Mouse (Mus musculus) neural tube, embryonic 15.5 days (tissue): ENCODE results near the gene Tmem132a. TPM values are rescaled to one million over a fixed set of nuclear protein-coding genes. Genes with fewer than 3 reads are reported as not detected.

ENCODE experiments used
- ATAC-seq: fragments of 200-750 bp; cut with Nextera tagmentation; 2 replicates; pipeline ENCODE4 v1.8.0; 2017; ENCODE audit warnings: mild to moderate bottlenecking, moderate TSS enrichment, moderate library complexity; ENCODE audit not compliant: low FRiP score
- H3K27ac ChIP-seq: fragments of 300-500 bp; sonication (generic); replicated peaks from 2 replicates; pipeline ENCODE4 v1.5.1; 2015; ENCODE audit warnings: mild to moderate bottlenecking, inconsistent platforms
- H3K27me3 ChIP-seq: fragments of 300-500 bp; sonication (generic); replicated peaks from 2 replicates; pipeline ENCODE4 v1.6.1; 2015; ENCODE audit warnings: inconsistent platforms
- H3K36me3 ChIP-seq: fragments of 300-500 bp; sonication (generic); 2 replicates; pipeline ENCODE4 v1.6.1; 2015; ENCODE audit warnings: inconsistent platforms
- H3K4me1 ChIP-seq: fragments of 300-500 bp; sonication (generic); 2 replicates; pipeline ENCODE4 v1.6.1; 2015; ENCODE audit warnings: inconsistent platforms
- H3K4me2 ChIP-seq: fragments of 300-500 bp; sonication (generic); 2 replicates; pipeline ENCODE4 v1.6.1; 2015; ENCODE audit warnings: inconsistent platforms, mild to moderate bottlenecking, moderate library complexity
- H3K4me3 ChIP-seq: fragments of 300-500 bp; sonication (generic); replicated peaks from 2 replicates; pipeline ENCODE4 v1.5.1; 2015; ENCODE audit warnings: mild to moderate bottlenecking, inconsistent platforms
- H3K9ac ChIP-seq: fragments of 300-500 bp; sonication (generic); replicated peaks from 2 replicates; pipeline ENCODE4 v1.6.1; 2015; ENCODE audit warnings: mild to moderate bottlenecking, inconsistent platforms
- H3K9me3 ChIP-seq: fragments of 300-500 bp; sonication (generic); replicated peaks from 2 replicates; pipeline ENCODE4 v1.6.1; 2016; ENCODE audit warnings: inconsistent platforms
- WGBS: fragments of 180-500 bp; shearing (Covaris S2); methylation state at CpG from one replicate; pipeline ENCODE4 v1.1.7; 2015; ENCODE audit warnings: mixed read lengths; 5-methylcytosine and 5-hydroxymethylcytosine counted together
- polyA plus RNA-seq: library from polyadenylated mRNA; unstranded; fragments of >200 nt; fragmentation: Nextera tagmentation; extraction: Ambion mirVana; gene quantifications from 2 replicates; pipeline ENCODE4 v1.2.1, GENCODE M21; 2015

The Tmem132a gene
- polyA plus RNA-seq, 1 experiment from 2014 or later: 167 TPM

- H3K4me2 ChIP-seq: no peak overlapping the region
- no peaks in the 10 kb centered on the region for H3K27me3 ChIP-seq
- no peak overlapping the region for H3K4me3 ChIP-seq
- H3K36me3 ChIP-seq: peaks cover 78% of the 10 kb centered on the region
- H3K27ac ChIP-seq: no peak overlapping the region
- H3K9ac ChIP-seq: no peak overlapping the region
- 80% methylated on average over 6 of the region's 6 CpGs for WGBS
- no peaks in the 10 kb centered on the region for H3K9me3 ChIP-seq
- ATAC-seq: no peak
- peaks cover 20% of the 10 kb centered on the region for H3K4me1 ChIP-seq
Observed at GRCm38 (mm10) chr19:10900315-10900714, 30.6 kb upstream of the Tmem132a start.

- no peak overlapping the region for H3K9ac ChIP-seq
- H3K4me3 ChIP-seq: no peak overlapping the region
- H3K4me1 ChIP-seq: peaks cover 24% of the 10 kb centered on the region
- no peaks in the 10 kb centered on the region for H3K27me3 ChIP-seq
- no peak for ATAC-seq
- H3K36me3 ChIP-seq: peaks cover 50% of the 10 kb centered on the region
- 90% methylated on average over 8 of the region's 8 CpGs for WGBS
- no peak overlapping the region; the same call in 1 of the 2 replicates for H3K4me2 ChIP-seq
- H3K9me3 ChIP-seq: no peaks in the 10 kb centered on the region
- H3K27ac ChIP-seq: no peak overlapping the region
Observed at GRCm38 (mm10) chr19:10897491-10897890, 27.8 kb upstream of the Tmem132a start.

GRCm38 (mm10) chr19:10896849-10897248 lies 27.1 kb upstream of the Tmem132a start:
- H3K36me3 ChIP-seq: peaks cover 44% of the 10 kb centered on the region
- H3K4me2 ChIP-seq: peak overlapping the region; percentile 85
- peaks cover 24% of the 10 kb centered on the region for H3K4me1 ChIP-seq
- 85% methylated on average over 7 of the region's 7 CpGs for WGBS
- H3K27me3 ChIP-seq: no peaks in the 10 kb centered on the region
- H3K4me3 ChIP-seq: peak overlapping the region; percentile 85
- no peaks in the 10 kb centered on the region for H3K9me3 ChIP-seq
- peak overlapping the region; percentile 90 for H3K9ac ChIP-seq
- H3K27ac ChIP-seq: no peak overlapping the region
- no peak for ATAC-seq

- 1% methylated on average over 16 of the region's 16 CpGs for WGBS
- Histone ChIP-seq H3K4me1 (peaks cover 24% of the 10 kb centered on the region), H3K27me3 (no peaks in the 10 kb centered on the region), H3K4me3 (peak overlapping the region; percentile 85), H3K27ac (peak overlapping the region; percentile 90), H3K9ac (peak overlapping the region; percentile 90), H3K9me3 (no peaks in the 10 kb centered on the region), H3K4me2 (peak overlapping the region; percentile 85), H3K36me3 (peaks cover 33% of the 10 kb centered on the region)
- peak; percentile 4; the same call in 1 of the 2 replicates for ATAC-seq
Observed at GRCm38 (mm10) chr19:10895708-10896107, 26.0 kb upstream of the Tmem132a start.

- Histone ChIP-seq H3K27me3 (no peaks in the 10 kb centered on the region), H3K4me2 (peak within 1 kb of the TSS; percentile 85), H3K9ac (peak within 1 kb of the TSS; percentile 90), H3K4me3 (peak within 1 kb of the TSS; percentile 85), H3K36me3 (peaks cover 26% of the 10 kb centered on the region), H3K4me1 (peaks cover 24% of the 10 kb centered on the region), H3K9me3 (no peaks in the 10 kb centered on the region), H3K27ac (peak within 1 kb of the TSS; percentile 90)
- ATAC-seq: peak; percentile 96
- under 1% methylated on average over 43 of the region's 43 CpGs for WGBS
Observed at GRCm38 (mm10) chr19:10895016-10895528, 25.3 kb upstream of the Tmem132a start, which contains the start of gene Prpf19. TSS of gene Prpf19 (plus strand) at chr19:10895231.

- H3K4me2 ChIP-seq: no peak overlapping the region
- H3K36me3 ChIP-seq: no peaks in the 10 kb centered on the region
- H3K4me3 ChIP-seq: no peak overlapping the region
- H3K9me3 ChIP-seq: no peaks in the 10 kb centered on the region
- WGBS: 94% methylated on average over 3 of the region's 3 CpGs
- H3K27me3 ChIP-seq: no peaks in the 10 kb centered on the region
- no peak for ATAC-seq
- H3K9ac ChIP-seq: no peak overlapping the region
- H3K27ac ChIP-seq: no peak overlapping the region
- peaks cover 18% of the 10 kb centered on the region for H3K4me1 ChIP-seq
Observed at GRCm38 (mm10) chr19:10892201-10892600, 22.5 kb upstream of the Tmem132a start.

- ATAC-seq: peak; percentile 94
- H3K27ac ChIP-seq: peak within 1 kb of the TSS; percentile 95
- no peaks in the 10 kb centered on the region for H3K27me3 ChIP-seq
- peak within 1 kb of the TSS; percentile 73 for H3K4me3 ChIP-seq
- H3K4me2 ChIP-seq: peak within 1 kb of the TSS; percentile 94
- no peaks in the 10 kb centered on the region for H3K9me3 ChIP-seq
- under 1% methylated on average over 49 of the region's 49 CpGs for WGBS
- peak within 1 kb of the TSS; percentile 64 for H3K9ac ChIP-seq
- H3K4me1 ChIP-seq: peaks cover 23% of the 10 kb centered on the region
- H3K36me3 ChIP-seq: no peaks in the 10 kb centered on the region
Observed at GRCm38 (mm10) chr19:10881426-10882154, 11.8 kb upstream of the Tmem132a start, which contains the start of gene Tmem109. TSS of gene Tmem109 (minus strand) at chr19:10882001.

GRCm38 (mm10) chr19:10880975-10881425 lies 11.3 kb upstream of the Tmem132a start:
- Histone ChIP-seq H3K4me1 (peaks cover 23% of the 10 kb centered on the region), H3K4me3 (peak overlapping the region; percentile 73), H3K9ac (peak overlapping the region; percentile 64), H3K4me2 (peak overlapping the region; percentile 94), H3K27me3 (no peaks in the 10 kb centered on the region), H3K9me3 (no peaks in the 10 kb centered on the region), H3K36me3 (no peaks in the 10 kb centered on the region), H3K27ac (peak overlapping the region; percentile 95)
- WGBS: under 1% methylated on average over 14 of the region's 14 CpGs
- peak; percentile 73 for ATAC-seq

- ATAC-seq: no peak
- Histone ChIP-seq H3K4me2 (peak overlapping the region; percentile 94), H3K9ac (peak overlapping the region; percentile 64), H3K9me3 (no peaks in the 10 kb centered on the region), H3K27me3 (no peaks in the 10 kb centered on the region), H3K4me1 (peaks cover 23% of the 10 kb centered on the region), H3K27ac (peak overlapping the region; percentile 95), H3K4me3 (peak overlapping the region; percentile 73), H3K36me3 (no peaks in the 10 kb centered on the region)
- 40% methylated on average over 6 of the region's 7 CpGs for WGBS
Observed at GRCm38 (mm10) chr19:10880085-10880974, 10.6 kb upstream of the Tmem132a start.

- no peak overlapping the region for H3K27ac ChIP-seq
- no peaks in the 10 kb centered on the region for H3K9me3 ChIP-seq
- ATAC-seq: no peak
- no peak overlapping the region for H3K9ac ChIP-seq
- no peak overlapping the region for H3K4me2 ChIP-seq
- peaks cover 23% of the 10 kb centered on the region for H3K4me1 ChIP-seq
- peaks cover 11% of the 10 kb centered on the region for H3K36me3 ChIP-seq
- H3K4me3 ChIP-seq: no peak overlapping the region
- WGBS: 94% methylated on average over 7 of the region's 7 CpGs
- H3K27me3 ChIP-seq: no peaks in the 10 kb centered on the region
Observed at GRCm38 (mm10) chr19:10878201-10878837, 8.6 kb upstream of the Tmem132a start.
